ENCODE assay signal across 28 mouse cellular contexts in genomic region chr6:51301831-51302230, GRCm38 (mm10).
DNase-seq lines count a peak whose midpoint lies in the region; ATAC-seq lines count a peak whose summit lies in the region.
"Had no signal": no experiment of that assay in that cellular context is flagged by ENCODE, and none has a peak within 500 bp of the region (broad histone marks: within the 10 kb centered on the region; RNA-seq: fewer than 3 reads in every experiment).

No protein-coding gene starts in this region.

- H3K27ac ChIP-seq in liver, embryonic 11.5 days (ENCODE audit: low read depth, low read length), result no peak overlapping the region
- no peak overlapping the region for H3K27ac ChIP-seq in liver, embryonic 12.5 days
- no peak overlapping the region for H3K27ac ChIP-seq in liver, embryonic 16.5 days (ENCODE audit: low read length)
- no peak overlapping the region for H3K27ac ChIP-seq in hindbrain, embryonic 10.5 days
- H3K27ac ChIP-seq: embryonic facial prominence, embryonic 13.5 days; embryonic facial prominence, embryonic 15.5 days; forebrain, embryonic 13.5 days; forebrain, embryonic 15.5 days had no signal

- H3K4me1 ChIP-seq in liver, embryonic 11.5 days (replicated peaks; ENCODE audit: control insufficient read depth, insufficient read depth, low read length), result peaks cover 7% of the 10 kb centered on the region
- peaks cover 14% of the 10 kb centered on the region for H3K4me1 ChIP-seq in liver, embryonic 12.5 days
- H3K4me1 ChIP-seq in liver, embryonic 16.5 days (ENCODE audit: control insufficient read depth, low read depth, low read length), result peaks cover 5% of the 10 kb centered on the region
- no peaks in the 10 kb centered on the region for H3K4me1 ChIP-seq in hindbrain, embryonic 10.5 days (replicated peaks)
- H3K4me1 ChIP-seq: embryonic facial prominence, embryonic 13.5 days; embryonic facial prominence, embryonic 15.5 days; forebrain, embryonic 13.5 days; forebrain, embryonic 15.5 days had no signal

- H3K9ac ChIP-seq in liver, embryonic 11.5 days (ENCODE audit: low read depth, low read length), result no peak overlapping the region
- no peak overlapping the region for H3K9ac ChIP-seq in liver, embryonic 12.5 days
- H3K9ac ChIP-seq in liver, embryonic 16.5 days (ENCODE audit: low read depth, low read length), result no peak overlapping the region
- H3K9ac ChIP-seq: embryonic facial prominence, embryonic 13.5 days; embryonic facial prominence, embryonic 15.5 days; forebrain, embryonic 13.5 days; forebrain, embryonic 15.5 days had no signal

- no peak overlapping the region for H3K4me3 ChIP-seq in liver, embryonic 11.5 days (ENCODE audit: low read depth, low read length)
- no peak overlapping the region for H3K4me3 ChIP-seq in liver, embryonic 12.5 days
- H3K4me3 ChIP-seq in liver, embryonic 16.5 days (ENCODE audit: low read depth, low read length), result no peak overlapping the region
- H3K4me3 ChIP-seq in hindbrain, embryonic 10.5 days, result no peak overlapping the region
- H3K4me3 ChIP-seq: embryonic facial prominence, embryonic 13.5 days; embryonic facial prominence, embryonic 15.5 days; erythroblast, embryonic 14.5 days; forebrain, embryonic 13.5 days; forebrain, embryonic 15.5 days had no signal

- no peak overlapping the region for H3K4me2 ChIP-seq in liver, embryonic 11.5 days
- no peak overlapping the region for H3K4me2 ChIP-seq in liver, embryonic 12.5 days
- H3K4me2 ChIP-seq in liver, embryonic 16.5 days (ENCODE audit: low read depth, low read length), result no peak overlapping the region
- H3K4me2 ChIP-seq: embryonic facial prominence, embryonic 13.5 days; embryonic facial prominence, embryonic 15.5 days; forebrain, embryonic 13.5 days; forebrain, embryonic 15.5 days had no signal

- ATAC-seq in liver, embryonic 11.5 days (replicated peaks; ENCODE audit: low FRiP score), result 0 out of 2 replicates have a peak, but pooled peaks have one; percentile 53
- ATAC-seq in liver, embryonic 12.5 days, result no peak
- 0 out of 2 replicates have a peak, but pooled peaks have one; percentile 27 for ATAC-seq in liver, embryonic 16.5 days (ENCODE audit: low read depth)
- ATAC-seq in megakaryocyte progenitor cell, adult 5-6 weeks (replicated peaks; ENCODE audit: poor library complexity), result peak; percentile 86
- no peak for ATAC-seq in erythroid progenitor cell, adult 5-6 weeks (replicated peaks; ENCODE audit: low FRiP score, poor library complexity, severe bottlenecking)
- ATAC-seq: activated CD4-positive, CD25-positive, alpha-beta regulatory T cell, adult 4 months; CD4-positive, CD25-positive, alpha-beta regulatory T cell, adult 4 months; forebrain, embryonic 13.5 days; forebrain, embryonic 15.5 days; Patski had no signal

- peaks cover 3% of the 10 kb centered on the region; the same call in 1 of the 2 replicates for H3K9me3 ChIP-seq in liver, embryonic 11.5 days (ENCODE audit: control insufficient read depth, low read length)
- peaks cover 4% of the 10 kb centered on the region; the same call in 1 of the 2 replicates for H3K9me3 ChIP-seq in liver, embryonic 12.5 days (replicated peaks)
- no peaks in the 10 kb centered on the region; the same call in 1 of the 2 replicates for H3K9me3 ChIP-seq in liver, embryonic 16.5 days (replicated peaks; ENCODE audit: control insufficient read depth, low read length)
- H3K9me3 ChIP-seq in hindbrain, embryonic 10.5 days, result peaks cover 4% of the 10 kb centered on the region
- H3K9me3 ChIP-seq: forebrain, embryonic 15.5 days had no signal

- no peak for DNase-seq in liver, embryonic 11.5 days (ENCODE audit: low spot score)
- DNase-seq in c-Kit-positive CD71-positive TER-119-negative erythroid progenitor cells, embryonic 14.5 days (ENCODE audit: low read depth), result peak; percentile 16
- DNase-seq in layer of hippocampus, adult 18-20 months (ENCODE audit: low spot score in 2 of 2), result no peak
- DNase-seq in hindbrain, embryonic 10.5 days (ENCODE audit: low spot score), result no peak
- DNase-seq: adrenal gland, adult 8-10 months; adrenal gland, postnatal 36 days; B cell, adult 2 months; cerebellum, adult 11 months; cerebellum, adult 18-20 months; cerebellum, adult 8-10 months; cerebellum, adult 9-11 months; cerebellum, postnatal 14 days; cerebellum, postnatal 36 days; embryo, embryonic 11 days had no signal

- H3K27me3 ChIP-seq in liver, embryonic 11.5 days (replicated peaks; ENCODE audit: control insufficient read depth, insufficient read depth, low read length), result peaks cover 3% of the 10 kb centered on the region; the same call in 1 of the 2 replicates
- H3K27me3 ChIP-seq in liver, embryonic 12.5 days (replicated peaks), result no peaks in the 10 kb centered on the region
- H3K27me3 ChIP-seq in liver, embryonic 16.5 days (ENCODE audit: control insufficient read depth, insufficient read depth, low read depth, low read length), result no peaks in the 10 kb centered on the region
- no peaks in the 10 kb centered on the region for H3K27me3 ChIP-seq in hindbrain, embryonic 10.5 days (ENCODE audit: insufficient read depth, poor library complexity, severe bottlenecking)
- H3K27me3 ChIP-seq: CH12.LX; embryonic facial prominence, embryonic 15.5 days; forebrain, embryonic 13.5 days; forebrain, embryonic 15.5 days had no signal

- 60% methylated on average over 4 of the region's 4 CpGs for WGBS in liver, embryonic 11.5 days
- 39% methylated on average over 4 of the region's 4 CpGs for WGBS in liver, embryonic 12.5 days (ENCODE audit: insufficient replicate concordance)
- 50% methylated on average over 4 of the region's 4 CpGs for WGBS in liver, embryonic 16.5 days (ENCODE audit: insufficient replicate concordance)
- 91% methylated on average over 4 of the region's 4 CpGs for WGBS in hindbrain, embryonic 10.5 days

- H3K36me3 ChIP-seq in liver, embryonic 11.5 days (ENCODE audit: control insufficient read depth, insufficient read depth, low read length), result no peaks in the 10 kb centered on the region
- H3K36me3 ChIP-seq in liver, embryonic 12.5 days, result no peaks in the 10 kb centered on the region
- no peaks in the 10 kb centered on the region for H3K36me3 ChIP-seq in liver, embryonic 16.5 days (ENCODE audit: control insufficient read depth, insufficient read depth)
- no peaks in the 10 kb centered on the region for H3K36me3 ChIP-seq in hindbrain, embryonic 10.5 days
- H3K36me3 ChIP-seq: embryonic facial prominence, embryonic 13.5 days; embryonic facial prominence, embryonic 15.5 days; forebrain, embryonic 15.5 days; G1E had no signal

Comparison
In these comparisons a context has a peak if more than half of its experiments do, and no peak if none do; other contexts are left out.
1. ATAC-seq: peak in liver, embryonic 11.5 days (single experiment), liver, embryonic 16.5 days (single experiment) and megakaryocyte progenitor cell, adult 5-6 weeks (single experiment); none in liver, embryonic 12.5 days (single experiment) and erythroid progenitor cell, adult 5-6 weeks (single experiment).